Mouse (Mus musculus): Measurements from ENCODE around the gene Cacna1i. TPM values are rescaled to one million over a fixed set of nuclear protein-coding genes. Genes with fewer than 3 reads are reported as not detected.
A peak's percentile ranks its signal among the peaks of the same experiment; 100 is the strongest.

Gene Cacna1i
- polyA plus RNA-seq, 1 experiment from 2014 or later = 0.06 TPM

DNA sequence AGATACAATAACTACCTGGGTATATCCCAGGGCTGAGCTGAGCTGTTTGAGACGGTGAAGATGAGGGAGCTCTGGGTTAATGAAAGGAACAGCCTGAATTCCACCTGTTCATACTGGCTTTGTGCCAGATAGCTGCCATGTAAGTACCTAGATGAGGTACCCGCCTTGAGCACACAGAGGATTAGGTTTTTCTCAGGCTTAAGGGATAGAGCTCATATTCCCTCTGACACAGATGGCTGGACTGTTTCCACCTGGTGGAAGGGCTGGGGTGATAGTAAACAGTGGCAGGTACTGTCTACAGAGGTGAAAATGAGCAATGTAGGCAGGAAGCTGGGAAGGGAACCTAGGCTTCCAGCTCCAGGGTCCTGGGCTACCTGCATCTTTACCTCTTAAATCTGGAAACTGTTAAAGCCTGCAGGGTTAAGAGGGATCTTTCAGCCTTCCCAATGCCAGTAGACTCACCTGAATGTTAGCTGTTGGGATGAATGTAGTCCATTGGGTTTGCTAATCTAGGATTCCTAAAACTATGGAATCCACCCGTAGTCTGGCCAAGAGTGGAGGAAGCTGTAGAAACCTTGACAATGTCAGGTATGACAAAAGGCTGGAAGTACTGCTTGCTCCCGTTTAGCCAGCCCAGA, 29.3 kb upstream of the Cacna1i start:
- H3K36me3 ChIP-seq = peaks cover 44% of the 10 kb centered on the region
- H3K9me3 ChIP-seq = no peaks in the 10 kb centered on the region
- WGBS = 19% methylated on average over 4 of the region's 4 CpGs
- no peak for ATAC-seq (ENCODE audit: insufficient number of reproducible peaks, low FRiP score, low TSS enrichment, low read depth)
- H3K4me2 ChIP-seq = no peak overlapping the region
- no peaks in the 10 kb centered on the region for H3K27me3 ChIP-seq
- H3K27ac ChIP-seq = peak overlapping the region; percentile 99; the same call in 1 of the 2 replicates
- peak overlapping the region; percentile 97 for H3K4me3 ChIP-seq
- no peak overlapping the region for H3K9ac ChIP-seq
- H3K4me1 ChIP-seq = peaks cover 43% of the 10 kb centered on the region

DNA sequence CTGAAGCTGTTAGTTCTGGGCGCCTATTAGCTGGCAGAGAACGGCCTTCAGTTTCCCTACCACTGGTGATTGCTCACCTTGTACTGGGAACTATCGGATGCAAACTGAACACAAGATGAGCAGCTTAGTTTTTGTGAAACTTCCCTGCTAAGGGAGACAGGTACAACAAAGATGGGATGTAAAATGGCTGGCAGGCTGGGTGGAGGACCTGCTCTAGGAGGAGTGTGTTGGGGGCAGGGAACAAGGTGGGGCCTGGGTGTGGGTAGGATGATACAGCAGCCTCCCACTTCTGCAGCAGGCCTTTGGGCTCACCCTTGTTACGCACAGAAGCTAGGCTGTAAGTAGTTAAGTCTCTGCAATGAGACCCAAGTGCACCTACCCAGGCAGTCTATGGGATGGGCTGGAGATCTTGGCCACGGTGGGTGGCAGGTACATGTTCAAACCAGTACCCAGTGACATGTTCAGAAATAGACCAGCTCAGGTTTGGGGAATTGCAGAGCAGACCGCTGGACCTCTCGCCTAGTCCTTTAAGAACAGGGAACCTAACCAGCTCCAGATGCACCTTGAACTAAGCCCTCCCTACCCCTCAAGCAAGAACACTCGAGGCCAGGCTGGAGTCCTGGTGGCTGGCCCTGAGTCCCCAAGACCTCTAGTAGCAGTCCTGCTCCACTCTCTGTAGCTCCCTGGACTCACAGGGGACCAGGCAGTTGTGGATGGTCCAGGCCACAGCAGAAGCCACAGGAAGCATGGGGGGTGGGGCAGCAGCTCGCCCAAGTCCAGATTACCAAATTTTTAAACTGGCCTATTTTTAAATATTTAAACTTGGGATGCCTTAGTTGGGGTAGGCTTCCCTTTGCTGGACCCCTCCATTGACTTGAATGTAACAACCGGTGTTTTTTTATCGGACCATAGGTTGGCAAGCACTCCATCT, 28.5 kb upstream of the Cacna1i start:
- Histone ChIP-seq H3K27ac (peak overlapping the region; percentile 99), H3K36me3 (peaks cover 37% of the 10 kb centered on the region), H3K4me1 (peaks cover 47% of the 10 kb centered on the region), H3K27me3 (no peaks in the 10 kb centered on the region), H3K9ac (no peak overlapping the region), H3K4me3 (no peak overlapping the region), H3K4me2 (no peak overlapping the region), H3K9me3 (no peaks in the 10 kb centered on the region)
- no peak for ATAC-seq (ENCODE audit: insufficient number of reproducible peaks, low FRiP score, low TSS enrichment, low read depth)
- WGBS = 45% methylated on average over 11 of the region's 11 CpGs

DNA sequence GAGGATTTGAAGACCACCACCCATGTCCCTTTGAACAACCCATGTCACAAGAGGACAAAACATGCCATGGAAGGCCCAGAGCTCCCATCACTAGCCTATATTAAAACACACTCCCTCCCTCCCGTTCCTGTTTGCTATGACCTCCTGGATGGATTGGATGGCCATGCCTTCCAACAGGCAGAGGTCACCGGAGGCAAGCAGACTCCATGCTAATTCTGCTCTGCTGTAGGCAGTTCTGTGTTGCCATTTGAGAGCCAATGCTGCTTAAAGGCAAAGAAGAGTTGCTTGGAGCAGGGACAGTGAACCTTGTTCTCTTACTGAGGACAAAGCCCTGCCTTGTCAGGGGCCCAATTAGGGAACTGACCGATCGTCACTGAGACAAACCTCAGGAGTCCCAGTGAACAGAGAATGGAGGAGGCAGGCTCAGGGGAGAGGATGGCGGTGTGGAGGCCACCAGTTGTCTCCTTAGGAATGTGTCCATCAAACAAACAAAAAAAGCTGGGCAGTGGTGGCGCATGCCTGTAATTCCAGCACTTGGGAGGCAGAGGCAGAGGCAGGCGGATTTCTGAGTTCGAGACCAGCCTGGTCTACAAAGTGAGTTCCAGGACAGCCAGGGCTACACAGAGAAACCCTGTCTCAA, 27.5 kb upstream of the Cacna1i start:
- 83% methylated on average over 8 of the region's 8 CpGs for WGBS
- Histone ChIP-seq H3K4me2 (no peak overlapping the region), H3K27ac (peak overlapping the region; percentile 99), H3K4me3 (no peak overlapping the region), H3K9me3 (no peaks in the 10 kb centered on the region), H3K27me3 (no peaks in the 10 kb centered on the region), H3K36me3 (peaks cover 37% of the 10 kb centered on the region), H3K9ac (no peak overlapping the region; the same call in 1 of the 2 replicates), H3K4me1 (peaks cover 40% of the 10 kb centered on the region)
- no peak for ATAC-seq (ENCODE audit: insufficient number of reproducible peaks, low FRiP score, low TSS enrichment, low read depth)

DNA sequence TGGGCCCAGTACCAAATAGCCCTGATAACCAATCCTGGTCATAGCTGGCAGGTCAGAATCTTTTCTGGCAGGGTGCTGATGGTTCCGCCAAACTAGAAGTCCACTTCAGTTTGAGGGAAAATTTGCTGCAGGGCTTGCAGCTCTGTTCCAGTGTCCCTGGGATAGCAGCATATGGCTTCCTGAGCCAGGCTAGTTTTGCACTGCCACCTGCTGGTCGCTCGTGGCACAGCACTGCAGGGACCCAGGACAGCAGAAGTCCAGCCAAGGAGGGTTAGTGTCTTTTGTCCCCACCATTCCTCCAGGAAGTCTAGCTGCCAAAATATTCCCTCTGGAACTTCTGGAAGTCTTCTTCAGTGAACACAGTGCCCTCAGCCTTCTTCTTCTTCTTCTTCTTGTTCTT, 26.4 kb upstream of the Cacna1i start:
- H3K36me3 ChIP-seq = peaks cover 37% of the 10 kb centered on the region
- no peak overlapping the region for H3K4me3 ChIP-seq
- ATAC-seq (ENCODE audit: insufficient number of reproducible peaks, low FRiP score, low TSS enrichment, low read depth) = no peak

DNA sequence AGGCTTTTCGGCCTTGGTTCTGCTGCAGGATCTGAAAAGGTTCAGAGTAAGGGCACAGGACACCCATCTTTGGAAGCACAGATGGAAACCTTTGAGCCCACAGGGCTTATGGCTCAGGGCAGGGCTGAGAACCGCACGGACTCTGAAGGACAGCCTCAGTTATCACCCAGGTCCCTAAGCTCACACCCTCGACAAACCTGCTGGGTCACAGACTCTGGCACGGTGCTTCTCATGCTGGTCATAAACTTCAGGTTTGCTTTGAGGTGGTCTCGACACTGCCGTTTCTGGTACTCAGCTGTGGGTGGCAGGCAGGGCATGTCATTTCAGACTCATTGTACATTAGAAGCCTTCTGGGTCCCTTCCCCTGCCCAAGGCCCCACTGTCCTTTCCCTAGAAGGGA, 25.9 kb upstream of the Cacna1i start:
- no peak overlapping the region for H3K9ac ChIP-seq
- no peaks in the 10 kb centered on the region for H3K27me3 ChIP-seq
- no peak overlapping the region for H3K4me2 ChIP-seq
- H3K4me1 ChIP-seq = peaks cover 42% of the 10 kb centered on the region
- no peak overlapping the region for H3K27ac ChIP-seq
- H3K36me3 ChIP-seq = peaks cover 36% of the 10 kb centered on the region
- no peak for ATAC-seq (ENCODE audit: insufficient number of reproducible peaks, low FRiP score, low TSS enrichment, low read depth)
- H3K4me3 ChIP-seq = no peak overlapping the region
- WGBS = 76% methylated on average over 7 of the region's 7 CpGs
- H3K9me3 ChIP-seq = no peaks in the 10 kb centered on the region

More for the DNA sequence above, 26.4 kb upstream of the Cacna1i start:
- Histone ChIP-seq H3K27ac (peak overlapping the region; percentile 50; the same call in 1 of the 2 replicates), H3K4me1 (peaks cover 42% of the 10 kb centered on the region), H3K27me3 (no peaks in the 10 kb centered on the region), H3K9ac (no peak overlapping the region), H3K9me3 (no peaks in the 10 kb centered on the region), H3K4me2 (no peak overlapping the region)
- WGBS = 13% methylated on average over 3 of the region's 3 CpGs

DNA sequence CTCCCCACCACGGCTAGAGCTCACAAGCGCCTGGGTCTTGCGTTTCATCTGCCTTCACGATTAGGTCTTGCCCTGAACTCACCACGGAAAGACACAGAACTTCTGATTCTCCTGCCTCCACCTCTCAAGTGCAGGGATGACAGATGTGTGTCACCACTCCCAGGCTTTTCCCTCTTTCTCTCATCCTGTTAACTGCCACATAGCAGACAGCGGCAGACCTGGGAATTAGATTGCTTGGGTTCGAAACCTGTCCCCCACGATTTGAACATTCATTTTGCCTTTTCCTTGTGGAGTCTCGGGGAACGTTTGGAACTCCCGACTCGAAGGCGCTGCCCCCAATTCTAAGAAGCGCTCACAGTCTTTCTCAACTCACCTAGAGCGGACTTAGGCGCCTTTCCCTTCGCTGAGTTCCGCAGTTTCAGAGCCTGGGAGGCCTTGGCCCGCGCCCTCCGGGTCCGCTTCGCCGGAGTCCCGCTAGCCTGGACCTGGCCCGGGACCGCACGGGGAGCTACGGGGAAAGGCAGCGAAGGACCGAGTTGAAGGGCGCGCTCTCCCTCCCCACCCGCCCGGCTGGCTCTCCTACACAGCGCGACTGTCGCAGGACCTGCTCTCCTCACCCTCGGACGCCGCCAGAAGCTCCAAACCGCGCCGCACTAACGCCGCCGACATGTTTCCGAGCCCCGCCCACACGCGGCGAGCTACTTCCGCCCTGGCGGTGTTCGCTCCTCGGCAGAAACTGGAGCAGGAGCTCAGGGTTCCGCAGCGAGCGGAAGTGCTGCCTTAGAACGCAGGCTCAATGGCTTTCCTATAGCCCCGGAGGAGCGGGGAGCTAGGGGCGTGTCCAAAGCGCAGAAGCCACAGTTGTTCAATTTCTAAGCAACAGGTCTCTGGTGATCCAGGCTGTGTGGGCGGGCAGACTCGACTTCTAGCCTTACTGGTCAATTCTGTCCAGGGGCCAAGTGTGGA, 23.1 kb upstream of the Cacna1i start, which contains the start of gene Rps19bp1:
Rps19bp1 (minus strand) TSS at position 706 of the 966 bp plus-strand sequence.
- no peaks in the 10 kb centered on the region for H3K27me3 ChIP-seq
- H3K4me2 ChIP-seq = peak within 1 kb of the TSS; percentile 69
- H3K36me3 ChIP-seq = peaks cover 18% of the 10 kb centered on the region
- H3K4me3 ChIP-seq = peak within 1 kb of the TSS; percentile 73
- no peaks in the 10 kb centered on the region for H3K9me3 ChIP-seq
- peak within 1 kb of the TSS; percentile 59 for H3K27ac ChIP-seq
- 1% methylated on average over 66 of the region's 66 CpGs for WGBS
- ATAC-seq (ENCODE audit: insufficient number of reproducible peaks, low FRiP score, low TSS enrichment, low read depth) = peak; percentile 90
- peaks cover 15% of the 10 kb centered on the region for H3K4me1 ChIP-seq
- H3K9ac ChIP-seq = peak within 1 kb of the TSS; percentile 73

DNA sequence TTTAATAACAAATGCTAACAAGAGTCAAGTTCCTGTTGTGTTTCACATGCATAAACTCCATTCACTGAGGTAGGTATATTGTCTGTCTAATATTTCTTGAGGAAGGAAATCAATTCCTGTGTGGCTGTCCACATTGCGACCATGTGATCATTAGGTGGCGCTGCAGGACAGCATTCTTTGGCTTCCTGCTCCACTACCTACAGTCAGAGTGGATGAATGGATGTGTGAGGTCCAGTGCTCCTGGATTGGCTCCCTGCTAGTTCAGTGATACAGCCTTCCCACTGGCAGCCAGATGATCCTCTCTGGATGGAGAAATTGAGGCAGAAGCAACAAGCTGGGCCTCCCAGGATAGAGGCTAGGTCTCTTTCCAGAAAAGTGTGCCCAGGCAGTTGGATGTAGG, 20.8 kb upstream of the Cacna1i start:
- Histone ChIP-seq H3K27ac (no peak overlapping the region), H3K4me2 (no peak overlapping the region), H3K9me3 (no peaks in the 10 kb centered on the region), H3K4me3 (no peak overlapping the region), H3K36me3 (peaks cover 4% of the 10 kb centered on the region; the same call in 1 of the 2 replicates), H3K4me1 (peaks cover 15% of the 10 kb centered on the region), H3K27me3 (no peaks in the 10 kb centered on the region), H3K9ac (no peak overlapping the region)
- no peak for ATAC-seq (ENCODE audit: insufficient number of reproducible peaks, low FRiP score, low TSS enrichment, low read depth)
- 0% methylated on average over 2 of the region's 2 CpGs for WGBS

DNA sequence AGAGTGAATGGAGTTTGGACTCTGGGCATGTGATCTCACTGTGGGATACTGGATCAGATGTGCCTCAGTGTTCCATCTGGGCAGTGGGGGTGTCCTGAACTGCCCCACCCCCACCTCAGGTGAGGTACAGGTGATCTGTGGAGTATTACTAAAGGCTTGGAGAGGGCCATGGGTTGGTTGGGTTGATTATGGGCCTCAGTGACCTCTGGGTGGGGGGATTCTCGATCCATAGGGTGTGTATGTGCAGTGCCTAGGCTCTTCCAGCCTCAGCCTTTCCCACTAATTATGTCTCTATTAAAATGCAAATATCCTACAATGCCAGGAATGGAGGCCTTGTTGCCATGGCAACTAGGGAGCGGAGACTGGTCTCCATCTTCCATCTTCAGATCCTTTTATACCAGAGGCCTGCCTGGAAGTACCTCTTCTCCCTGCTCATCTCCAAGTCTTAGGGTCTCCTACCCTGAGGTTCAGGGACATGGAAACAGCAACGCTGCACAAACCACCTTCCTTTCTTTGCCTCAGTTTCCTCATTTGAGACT, 15.1 kb upstream of the Cacna1i start:
- no peak overlapping the region for H3K4me2 ChIP-seq
- WGBS = 76% methylated on average over 3 of the region's 3 CpGs

DNA sequence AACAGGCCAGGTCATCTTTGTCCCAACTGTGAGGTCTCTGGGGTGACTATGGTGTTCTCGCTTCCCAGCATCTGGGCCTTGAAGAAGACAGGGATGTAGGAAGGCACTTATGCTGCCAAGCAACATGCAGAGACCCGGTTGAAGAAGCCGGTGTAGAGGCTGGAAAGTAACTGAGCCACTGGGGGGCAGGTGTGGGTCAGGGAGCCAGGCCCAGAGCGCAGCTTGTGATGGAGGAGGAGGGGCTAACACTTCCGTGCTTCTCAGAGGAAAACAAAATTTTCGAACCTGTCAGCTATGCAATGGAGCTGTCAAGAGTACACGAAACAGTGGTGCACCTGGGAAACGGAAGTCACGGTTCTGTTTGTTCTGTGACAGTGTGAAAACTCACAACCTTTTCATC, 9.9 kb upstream of the Cacna1i start:
- Histone ChIP-seq H3K27me3 (peaks cover 17% of the 10 kb centered on the region; the same call in 1 of the 2 replicates), H3K9ac (no peak overlapping the region), H3K9me3 (no peaks in the 10 kb centered on the region), H3K4me1 (no peaks in the 10 kb centered on the region), H3K4me3 (no peak overlapping the region), H3K36me3 (no peaks in the 10 kb centered on the region), H3K4me2 (no peak overlapping the region), H3K27ac (no peak overlapping the region)
- WGBS = 43% methylated on average over 9 of the region's 9 CpGs
- no peak for ATAC-seq (ENCODE audit: insufficient number of reproducible peaks, low FRiP score, low TSS enrichment, low read depth)

More for the DNA sequence above, 15.1 kb upstream of the Cacna1i start:
- H3K9ac ChIP-seq = no peak overlapping the region
- ATAC-seq (ENCODE audit: insufficient number of reproducible peaks, low FRiP score, low TSS enrichment, low read depth) = no peak
- no peaks in the 10 kb centered on the region for H3K9me3 ChIP-seq
- no peak overlapping the region for H3K27ac ChIP-seq
- H3K27me3 ChIP-seq = no peaks in the 10 kb centered on the region
- H3K4me3 ChIP-seq = no peak overlapping the region
- no peaks in the 10 kb centered on the region for H3K4me1 ChIP-seq
- H3K36me3 ChIP-seq = no peaks in the 10 kb centered on the region

DNA sequence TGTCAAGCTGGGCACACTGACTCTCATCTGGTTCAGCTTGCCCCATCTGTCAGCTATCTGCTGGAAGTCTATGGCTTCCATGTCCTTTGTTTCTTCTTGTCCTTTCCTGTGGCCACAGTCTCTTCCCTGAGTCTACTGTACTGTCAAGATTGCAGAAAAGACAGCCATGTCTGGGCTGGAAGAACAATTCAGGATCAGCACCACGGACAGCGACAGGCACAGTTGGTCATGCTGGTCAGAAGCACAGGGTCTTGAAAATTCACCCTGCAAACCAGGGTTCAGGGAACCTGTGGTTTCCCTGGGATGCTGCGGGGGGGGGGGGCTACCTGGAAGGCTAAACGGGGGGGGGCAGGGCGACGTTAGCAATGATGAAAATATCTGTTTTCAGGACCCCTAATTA, 9.4 kb upstream of the Cacna1i start:
- Histone ChIP-seq H3K27me3 (peaks cover 22% of the 10 kb centered on the region; the same call in 1 of the 2 replicates), H3K9me3 (no peaks in the 10 kb centered on the region), H3K4me1 (no peaks in the 10 kb centered on the region), H3K9ac (no peak overlapping the region), H3K4me3 (no peak overlapping the region), H3K27ac (no peak overlapping the region), H3K36me3 (no peaks in the 10 kb centered on the region), H3K4me2 (no peak overlapping the region)
- ATAC-seq (ENCODE audit: insufficient number of reproducible peaks, low FRiP score, low TSS enrichment, low read depth) = no peak
- WGBS = 2% methylated on average over 6 of the region's 6 CpGs
